Mouse (Mus musculus) MEL (cell line): ENCODE measurements around the gene Ankub1.

Experiments used
- CHD2 ChIP-seq: IDR thresholded peaks from 2 replicates; pipeline ENCODE4 v1.6.1; 2011; ENCODE audit warnings: low read length, improper control_type of control experiment
- CTCF ChIP-seq, 3 experiments: IDR thresholded peaks in 2 of 3; conservative IDR thresholded peaks in 1 of 3; 2 replicates each; pipeline ENCODE4 v1.5.1; 2011 to 2012; ENCODE audit warnings: low read length in 3 of 3, low read depth in 2 of 3, mild to moderate bottlenecking in 2 of 3, improper control_type of control experiment in 1 of 3, inconsistent platforms in 1 of 3, mixed read lengths in 1 of 3, moderate library complexity in 1 of 3; ENCODE audit not compliant: control insufficient read depth in 1 of 3, insufficient read depth in 1 of 3, poor library complexity in 1 of 3, severe bottlenecking in 1 of 3
- E2F4 ChIP-seq: IDR thresholded peaks from 2 replicates; pipeline ENCODE4 v1.6.1; 2011; ENCODE audit warnings: low read depth, low read length, improper control_type of control experiment, borderline replicate concordance
- ELF1 ChIP-seq: IDR thresholded peaks from 2 replicates; pipeline ENCODE4 v1.6.1; 2014; ENCODE audit warnings: low read depth, mild to moderate bottlenecking, inconsistent platforms, low read length, improper control_type of control experiment, moderate library complexity
- GABPA ChIP-seq: IDR thresholded peaks from 2 replicates; pipeline ENCODE4 v1.6.1; 2012; ENCODE audit warnings: low read depth, mild to moderate bottlenecking, inconsistent platforms, low read length, improper control_type of control experiment, moderate library complexity
- GATA1 ChIP-seq: IDR thresholded peaks from 2 replicates; pipeline ENCODE4 v1.6.1; 2011; ENCODE audit warnings: low read depth, low read length, improper control_type of control experiment
- MAFK ChIP-seq: IDR thresholded peaks from 2 replicates; pipeline ENCODE4 v1.6.1; 2011; ENCODE audit warnings: low read depth, mild to moderate bottlenecking, low read length, improper control_type of control experiment, borderline replicate concordance
- MEF2A ChIP-seq: IDR thresholded peaks from 2 replicates; pipeline ENCODE4 v1.6.1; 2014; ENCODE audit warnings: low read depth, mild to moderate bottlenecking, inconsistent platforms, low read length, improper control_type of control experiment; ENCODE audit not compliant: poor library complexity, insufficient replicate concordance, severe bottlenecking; ENCODE audit errors: extremely low read depth
- POLR2A ChIP-seq, 2 experiments: IDR thresholded peaks; 2 replicates each; pipeline ENCODE4 v1.6.1; 2011 to 2012; ENCODE audit warnings: low read length in 2 of 2, mild to moderate bottlenecking in 2 of 2, control low read depth in 1 of 2, improper control_type of control experiment in 1 of 2, low read depth in 1 of 2, moderate library complexity in 1 of 2; ENCODE audit not compliant: control insufficient read depth in 1 of 2, insufficient read depth in 1 of 2, poor library complexity in 1 of 2
- POLR2AphosphoS5 ChIP-seq: IDR thresholded peaks from 2 replicates; pipeline ENCODE4 v1.6.1; 2012; ENCODE audit warnings: low read depth, borderline replicate concordance, mild to moderate bottlenecking, inconsistent platforms, low read length, moderate library complexity, mixed read lengths
- TCF12 ChIP-seq: IDR thresholded peaks from 2 replicates; pipeline ENCODE4 v1.6.1; 2014; ENCODE audit warnings: low read depth, mild to moderate bottlenecking, inconsistent platforms, low read length, improper control_type of control experiment, moderate library complexity
- ZC3H11A ChIP-seq: IDR thresholded peaks from 2 replicates; pipeline ENCODE4 v1.6.1; 2012; ENCODE audit warnings: low read depth, mild to moderate bottlenecking, inconsistent platforms, low read length, improper control_type of control experiment
- ZNF384 ChIP-seq: IDR thresholded peaks from 2 replicates; pipeline ENCODE4 v1.6.1; 2012; ENCODE audit warnings: low read depth, mild to moderate bottlenecking, inconsistent platforms, low read length, improper control_type of control experiment

DNA sequence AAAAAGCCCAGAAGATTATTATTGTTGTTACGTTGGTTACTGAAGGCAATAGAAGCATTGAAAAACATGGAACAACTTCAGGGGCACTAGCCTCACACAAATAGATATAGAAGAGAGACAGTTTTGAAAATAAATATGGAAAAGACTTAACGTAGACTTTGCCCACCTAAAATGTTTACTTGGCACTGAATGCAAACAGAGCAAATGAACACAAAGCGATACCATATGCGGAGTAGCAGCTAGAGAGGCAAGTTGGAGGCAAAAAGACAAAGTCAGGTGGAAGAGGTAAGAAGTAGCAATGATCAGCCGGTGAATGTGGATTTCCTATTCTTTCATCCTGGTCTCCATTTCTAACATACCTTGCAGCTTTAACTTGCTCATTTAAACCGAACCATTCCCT lies 21.6 kb upstream of the Ankub1 start:
- no peak for TF ChIP-seq MEF2A
- TF ChIP-seq GATA1 = no peak
- no peak for TF ChIP-seq POLR2A (IDR thresholded peaks at IDR 0.05; ENCODE audit: control insufficient read depth in 1 of 2, insufficient read depth in 1 of 2, low read depth in 1 of 2, low read length in 2 of 2, poor library complexity in 1 of 2)
- no peak for TF ChIP-seq CTCF (IDR thresholded peaks at IDR 0.05 in 2 of 3, conservative IDR thresholded peaks at IDR 0.05 in 1 of 3; ENCODE audit: control insufficient read depth in 1 of 3, insufficient read depth in 1 of 3, low read depth in 2 of 3, low read length in 3 of 3, poor library complexity in 1 of 3, severe bottlenecking in 1 of 3)
- no peak for TF ChIP-seq E2F4
- TF ChIP-seq ZC3H11A = no peak
- TF ChIP-seq ZNF384 = no peak
- no peak for TF ChIP-seq CHD2
- TF ChIP-seq TCF12 = no peak
- TF ChIP-seq POLR2AphosphoS5 = no peak
- TF ChIP-seq MAFK = no peak
- no peak for TF ChIP-seq ELF1
- TF ChIP-seq GABPA = no peak
